Comparison of ENCODE assay signal across 11 mouse cellular contexts in genomic region chr13:55168255-55168654, GRCm38 (mm10). TPM values are rescaled to one million over a fixed set of nuclear protein-coding genes. Genes with fewer than 3 reads are reported as not detected.
DNase-seq lines count a peak whose midpoint lies in the region; ATAC-seq and TF ChIP-seq lines count a peak whose summit lies in the region.
"Had no signal": no experiment of that assay in that cellular context is flagged by ENCODE, and none has a peak within 500 bp of the region (broad histone marks: within the 10 kb centered on the region; RNA-seq: fewer than 3 reads in every experiment).

No protein-coding gene starts in this region.

- no peak for TF ChIP-seq EP300 in lung, postnatal 0 days (IDR thresholded peaks at IDR 0.05)

- no peaks in the 10 kb centered on the region for H3K9me3 ChIP-seq in lung, postnatal 0 days (ENCODE audit: low read length)
- no peaks in the 10 kb centered on the region for H3K9me3 ChIP-seq in hindbrain, embryonic 13.5 days
- 0 out of 2 replicates have a peak, but pooled peaks cover 5% of the 10 kb centered on the region for H3K9me3 ChIP-seq in limb, embryonic 13.5 days

- no peaks in the 10 kb centered on the region for H3K36me3 ChIP-seq in lung, postnatal 0 days (ENCODE audit: insufficient read depth, low read length)
- H3K36me3 ChIP-seq in hindbrain, embryonic 13.5 days: no peaks in the 10 kb centered on the region
- H3K36me3 ChIP-seq in limb, embryonic 13.5 days: 0 out of 2 replicates have a peak, but pooled peaks cover 7% of the 10 kb centered on the region

- peak overlapping the region; percentile 71 for H3K27ac ChIP-seq in lung, postnatal 0 days (ENCODE audit: low read length)
- peak overlapping the region; percentile 67 for H3K27ac ChIP-seq in hindbrain, embryonic 13.5 days
- H3K27ac ChIP-seq in limb, embryonic 13.5 days: 0 out of 2 replicates have a peak overlapping the region, but pooled peaks have one; percentile 3

- 60% methylated on average over 5 of the region's 5 CpGs for WGBS in lung, postnatal 0 days
- WGBS in hindbrain, embryonic 13.5 days: 91% methylated on average over 5 of the region's 5 CpGs
- 85% methylated on average over 5 of the region's 5 CpGs for WGBS in limb, embryonic 13.5 days

- H3K4me3 ChIP-seq in lung, postnatal 0 days (ENCODE audit: low read depth, low read length): no peak overlapping the region
- no peak overlapping the region for H3K4me3 ChIP-seq in hindbrain, embryonic 13.5 days
- H3K4me3 ChIP-seq in limb, embryonic 13.5 days: no peak overlapping the region

- H3K4me1 ChIP-seq in lung, postnatal 0 days (ENCODE audit: insufficient read depth, low read depth, low read length): 0 out of 2 replicates have a peak, but pooled peaks cover 2% of the 10 kb centered on the region
- peaks cover 37% of the 10 kb centered on the region for H3K4me1 ChIP-seq in hindbrain, embryonic 13.5 days (replicated peaks)
- H3K4me1 ChIP-seq in limb, embryonic 13.5 days: peaks cover 16% of the 10 kb centered on the region

- no peak overlapping the region for H3K9ac ChIP-seq in lung, postnatal 0 days (replicated peaks; ENCODE audit: low read depth)
- peak overlapping the region; percentile 55; the same call in 1 of the 2 replicates for H3K9ac ChIP-seq in hindbrain, embryonic 13.5 days
- H3K9ac ChIP-seq in limb, embryonic 13.5 days: no peak overlapping the region

- ATAC-seq in lung, postnatal 0 days: no peak
- ATAC-seq in hindbrain, embryonic 13.5 days (ENCODE audit: low FRiP score): no peak
- no peak for ATAC-seq in limb, embryonic 13.5 days (ENCODE audit: low FRiP score, low read depth)
- ATAC-seq: inflammation-experienced regulatory T-cells, adult 6 months had no signal

- no peak for TF ChIP-seq CTCF in lung, postnatal 0 days (IDR thresholded peaks at IDR 0.05)

- DNase-seq in lung, postnatal 0 days (ENCODE audit: low spot score): no peak
- no peak for DNase-seq in lung, postnatal 25 days (ENCODE audit: low spot score)
- peak; percentile 69 for DNase-seq in kidney, adult 11 months
- no peak for DNase-seq in heart, adult 9 months (ENCODE audit: low spot score in 2 of 2)
- DNase-seq in gastrocnemius, adult 8-10 months (ENCODE audit: low spot score in 2 of 2): no peak
- no peak for DNase-seq in Muller cell, postnatal 12 days (ENCODE audit: inconsistent ontology term)
- DNase-seq: cerebellum, adult 8-10 months had no signal

- no peak overlapping the region for H3K4me2 ChIP-seq in lung, postnatal 0 days (replicated peaks; ENCODE audit: low read depth, low read length)
- H3K4me2 ChIP-seq in hindbrain, embryonic 13.5 days: no peak overlapping the region
- H3K4me2 ChIP-seq in limb, embryonic 13.5 days (replicated peaks): no peak overlapping the region

- no peaks in the 10 kb centered on the region for H3K27me3 ChIP-seq in lung, postnatal 0 days (replicated peaks; ENCODE audit: insufficient read depth, low read length)
- H3K27me3 ChIP-seq in hindbrain, embryonic 13.5 days: 0 out of 2 replicates have a peak, but pooled peaks cover 3% of the 10 kb centered on the region
- no peaks in the 10 kb centered on the region for H3K27me3 ChIP-seq in limb, embryonic 13.5 days

RNA-seq across cellular contexts. Expression of gene Fgfr4, which starts 15.8 kb away (rescaled TPM):
- 18.9 and 19.3 TPM in 2 replicates for polyA plus RNA-seq in lung, postnatal 0 days (2015; fragmentation: Nextera tagmentation; extraction: Ambion mirVana)
- 1.1 and 2.0 TPM in 2 replicates for polyA plus RNA-seq in hindbrain, embryonic 13.5 days (2015; fragmentation: Nextera tagmentation; extraction: Ambion mirVana)
- polyA plus RNA-seq in limb, embryonic 13.5 days (2015; fragmentation: Nextera tagmentation; extraction: Ambion mirVana): 11.8 and 12.0 TPM in 2 replicates
- 1 to 10 TPM in 3 of 4 experiments, under 1 TPM in 1; 0.62 to 1.4 (median 1.4) TPM for total RNA-seq in gastrocnemius, adult 8-10 months (2022)
- polyA plus RNA-seq: inflammation-experienced regulatory T-cells, adult 6 months had no signal

RNA-seq across cellular contexts. Expression of gene Gm17617, which starts 34.9 kb away (rescaled TPM):
- polyA plus RNA-seq in lung, postnatal 0 days (2015; fragmentation: Nextera tagmentation; extraction: Ambion mirVana): not detected in 2 replicates
- polyA plus RNA-seq in hindbrain, embryonic 13.5 days (2015; fragmentation: Nextera tagmentation; extraction: Ambion mirVana): not detected in 2 replicates
- not detected in 2 replicates for polyA plus RNA-seq in limb, embryonic 13.5 days (2015; fragmentation: Nextera tagmentation; extraction: Ambion mirVana)
- total RNA-seq in gastrocnemius, adult 8-10 months (2022): not detected
- total RNA-seq: heart, adult 8-10 months had no signal
- polyA plus RNA-seq: inflammation-experienced regulatory T-cells, adult 6 months had no signal

RNA-seq across cellular contexts. Expression of gene Nsd1, which starts 41.3 kb away (rescaled TPM):
- polyA plus RNA-seq in lung, postnatal 0 days (2015; fragmentation: Nextera tagmentation; extraction: Ambion mirVana): 52.4 and 55.7 TPM in 2 replicates
- 70.7 and 73.5 TPM in 2 replicates for polyA plus RNA-seq in hindbrain, embryonic 13.5 days (2015; fragmentation: Nextera tagmentation; extraction: Ambion mirVana)
- polyA plus RNA-seq in limb, embryonic 13.5 days (2015; fragmentation: Nextera tagmentation; extraction: Ambion mirVana): 80.4 and 82.4 TPM in 2 replicates
- total RNA-seq in gastrocnemius, adult 8-10 months (2022): 10 to 100 TPM; 43.6 to 62.2 (median 47.4) TPM

Comparison
In these comparisons a context has a peak if more than half of its experiments do, and no peak if none do; other contexts are left out.
1. H3K27ac ChIP-seq: peak in every context shown above with its lines; median percentile 71 in lung, postnatal 0 days; 67 in hindbrain, embryonic 13.5 days; 3 in limb, embryonic 13.5 days.